Mouse (Mus musculus): ENCODE results near the gene Itih2. TPM values are rescaled to one million over a fixed set of nuclear protein-coding genes. Genes with fewer than 3 reads are reported as not detected.

Gene Itih2
- polyA plus RNA-seq, 1 experiment from 2014 or later, result 0.41 TPM

DNA sequence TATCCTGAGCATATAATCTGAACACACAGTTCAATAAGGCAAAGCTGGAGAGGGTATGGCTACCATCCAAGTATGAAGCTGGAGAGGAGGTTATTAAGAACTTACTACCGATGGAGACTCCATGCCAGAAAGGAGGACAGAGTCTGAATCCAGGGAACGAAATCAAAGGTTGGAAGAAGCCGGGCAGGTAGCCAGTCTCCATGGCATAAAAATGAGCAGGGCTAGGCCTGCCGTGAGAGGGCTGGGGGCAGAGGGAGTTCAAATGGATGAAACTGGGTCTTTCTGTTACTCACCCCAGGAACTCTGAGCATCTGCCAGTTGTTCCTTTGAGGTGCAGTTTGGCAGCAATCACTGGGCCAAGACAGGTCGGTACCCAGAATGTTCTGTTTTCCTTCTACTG, 9.3 kb upstream of the Itih2 start:
- Histone ChIP-seq H3K4me2 (no peak overlapping the region), H3K9ac (no peak overlapping the region), H3K4me1 (no peaks in the 10 kb centered on the region), H3K4me3 (no peak overlapping the region), H3K36me3 (ENCODE audit: poor library complexity, severe bottlenecking) (no peaks in the 10 kb centered on the region), H3K27me3 (peaks cover 5% of the 10 kb centered on the region; the same call in 1 of the 2 replicates), H3K27ac (no peak overlapping the region), H3K9me3 (replicated peaks) (no peaks in the 10 kb centered on the region)
- no peak for ATAC-seq
- WGBS, result 71% methylated on average over 5 of the region's 5 CpGs

DNA sequence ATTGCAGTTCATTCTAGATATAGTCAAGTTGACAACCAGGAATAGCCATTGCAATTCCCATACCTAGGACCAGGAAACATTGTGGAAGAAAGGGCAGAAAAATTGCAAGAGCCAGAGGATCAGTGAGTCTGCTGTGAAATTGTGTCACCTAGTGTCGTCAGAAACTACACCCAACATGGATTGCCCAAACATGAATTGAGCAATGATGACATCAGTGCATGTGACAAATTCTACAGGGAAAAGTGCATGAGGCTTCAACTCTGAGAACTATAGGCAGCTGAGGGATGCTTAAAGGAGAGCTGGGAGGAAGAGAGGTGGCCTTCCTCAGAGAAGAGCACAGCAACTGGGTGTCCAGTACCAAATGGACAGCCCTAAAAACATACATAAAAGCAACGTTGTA, 6.1 kb upstream of the Itih2 start:
- no peak for ATAC-seq
- no peaks in the 10 kb centered on the region for H3K4me1 ChIP-seq
- H3K9ac ChIP-seq, result no peak overlapping the region
- no peaks in the 10 kb centered on the region for H3K36me3 ChIP-seq (ENCODE audit: poor library complexity, severe bottlenecking)
- H3K9me3 ChIP-seq (replicated peaks), result no peaks in the 10 kb centered on the region
- H3K4me2 ChIP-seq, result no peak overlapping the region
- H3K27ac ChIP-seq, result no peak overlapping the region
- WGBS, result 85% methylated on average over 2 of the region's 2 CpGs
- no peak overlapping the region for H3K4me3 ChIP-seq
- peaks cover 5% of the 10 kb centered on the region; the same call in 1 of the 2 replicates for H3K27me3 ChIP-seq

DNA sequence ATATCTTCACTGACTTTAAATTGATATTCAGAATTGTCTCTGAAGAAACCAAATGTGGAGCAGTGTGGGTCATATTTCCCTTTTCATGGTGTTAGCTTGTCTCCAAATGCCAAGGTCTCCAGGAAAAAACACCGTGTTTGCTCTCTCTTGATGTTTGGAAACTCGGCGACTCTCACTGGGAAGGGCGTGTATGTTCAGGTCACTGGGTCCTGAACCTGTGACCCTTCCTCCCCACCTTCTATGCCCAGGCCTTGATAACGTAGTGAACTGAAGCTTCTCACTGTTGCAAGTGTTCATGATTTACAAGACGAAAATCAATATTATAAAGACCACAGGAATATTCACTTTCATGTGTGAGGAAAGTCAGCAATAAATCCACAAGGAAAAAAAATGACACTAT, 2.7 kb upstream of the Itih2 start:
- H3K36me3 ChIP-seq (ENCODE audit: poor library complexity, severe bottlenecking), result no peaks in the 10 kb centered on the region
- no peak overlapping the region for H3K27ac ChIP-seq
- ATAC-seq, result no peak
- H3K4me3 ChIP-seq, result no peak overlapping the region
- peaks cover 4% of the 10 kb centered on the region; the same call in 1 of the 2 replicates for H3K4me1 ChIP-seq
- 88% methylated on average over 6 of the region's 6 CpGs for WGBS
- H3K27me3 ChIP-seq, result no peaks in the 10 kb centered on the region
- no peaks in the 10 kb centered on the region for H3K9me3 ChIP-seq (replicated peaks)
- H3K9ac ChIP-seq, result no peak overlapping the region
- H3K4me2 ChIP-seq, result no peak overlapping the region

DNA sequence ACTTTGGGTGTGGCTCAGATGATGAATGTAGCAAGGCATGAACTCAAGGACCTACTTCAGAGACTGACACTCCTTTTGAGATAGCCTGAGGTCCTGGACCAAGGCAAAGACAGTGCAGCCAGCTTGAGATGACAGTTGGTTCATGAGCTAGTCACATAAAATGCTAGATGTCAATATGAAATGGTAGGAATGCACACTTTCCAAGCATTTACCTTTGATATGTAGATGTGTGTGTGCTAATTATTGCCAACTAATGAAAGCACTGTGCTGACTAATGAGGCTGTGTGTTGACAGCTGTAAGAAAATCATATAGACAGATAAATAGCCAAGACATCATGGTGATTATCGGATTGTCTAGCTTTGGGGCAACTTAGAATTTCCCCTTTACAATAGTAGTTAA, 932 bp upstream of the Itih2 start:
- H3K27ac ChIP-seq, result no peak overlapping the region
- no peak overlapping the region for H3K4me2 ChIP-seq
- H3K27me3 ChIP-seq, result no peaks in the 10 kb centered on the region
- ATAC-seq, result peak; percentile 45; the same call in 1 of the 2 replicates
- H3K4me3 ChIP-seq, result no peak overlapping the region
- no peaks in the 10 kb centered on the region for H3K9me3 ChIP-seq (replicated peaks)
- H3K4me1 ChIP-seq, result peaks cover 4% of the 10 kb centered on the region; the same call in 1 of the 2 replicates
- no peak overlapping the region for H3K9ac ChIP-seq
- no peaks in the 10 kb centered on the region for H3K36me3 ChIP-seq (ENCODE audit: poor library complexity, severe bottlenecking)
- 57% methylated on average over 1 of the region's 1 CpGs for WGBS

DNA sequence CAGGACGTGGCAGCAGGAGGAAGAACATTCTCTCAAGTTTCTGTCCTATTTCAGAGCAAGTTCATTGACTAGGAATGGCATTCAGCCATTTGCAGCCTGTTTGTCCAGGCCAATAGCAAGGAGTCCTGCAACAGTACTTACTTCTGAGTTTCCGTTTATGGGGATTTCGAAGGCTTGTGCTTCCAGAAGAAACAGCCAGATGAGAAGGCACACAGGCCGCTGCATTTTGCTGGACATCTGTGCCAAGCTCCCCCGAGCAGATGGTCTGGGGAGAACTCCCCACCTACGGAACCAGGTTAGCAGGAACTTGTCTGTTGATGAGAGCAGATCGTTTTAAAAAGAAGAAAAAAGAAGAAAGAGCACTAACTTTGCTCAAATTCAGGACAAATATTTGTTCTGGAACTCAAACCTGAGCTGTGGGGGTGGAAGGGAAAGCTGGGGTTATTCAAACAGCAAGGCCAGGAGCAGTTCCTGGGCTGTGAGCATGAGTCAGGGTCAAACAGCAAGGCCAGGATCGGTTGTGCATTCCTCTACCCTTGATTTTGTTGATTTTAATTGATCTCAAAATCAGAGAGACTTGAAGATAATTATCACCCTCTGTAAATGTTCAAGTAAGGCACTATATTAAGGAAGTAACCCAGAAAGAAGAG, 730 bp downstream of the Itih2 start:
- Histone ChIP-seq H3K4me1 (peaks cover 4% of the 10 kb centered on the region; the same call in 1 of the 2 replicates), H3K36me3 (ENCODE audit: poor library complexity, severe bottlenecking) (no peaks in the 10 kb centered on the region), H3K9ac (no peak overlapping the region), H3K9me3 (replicated peaks) (no peaks in the 10 kb centered on the region), H3K27me3 (no peaks in the 10 kb centered on the region), H3K4me3 (no peak overlapping the region), H3K4me2 (no peak overlapping the region), H3K27ac (no peak overlapping the region)
- ATAC-seq, result no peak
- WGBS, result 86% methylated on average over 8 of the region's 8 CpGs

DNA sequence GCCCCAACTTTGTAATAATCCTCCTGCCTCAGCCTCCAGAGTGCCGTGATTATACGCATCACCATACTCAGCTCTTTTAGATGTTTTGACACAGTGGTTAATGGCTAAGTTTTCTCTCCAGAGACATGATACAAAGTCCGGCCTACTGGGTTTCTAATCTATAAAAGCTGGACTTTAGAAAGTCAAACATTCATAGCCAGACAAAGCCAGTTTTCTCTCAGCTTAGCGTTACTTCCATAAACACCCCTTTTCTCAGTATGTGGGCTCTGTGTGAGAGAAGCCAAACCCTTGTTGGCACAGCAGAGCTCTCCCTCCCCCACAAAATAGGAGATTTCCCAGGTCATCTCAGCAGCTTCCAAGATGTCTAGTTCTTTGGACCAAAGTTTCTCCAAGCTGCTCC, 2.6 kb downstream of the Itih2 start:
- H3K4me3 ChIP-seq, result no peak overlapping the region
- no peaks in the 10 kb centered on the region for H3K27me3 ChIP-seq
- no peak overlapping the region for H3K4me2 ChIP-seq
- H3K9ac ChIP-seq, result no peak overlapping the region
- H3K9me3 ChIP-seq (replicated peaks), result no peaks in the 10 kb centered on the region
- WGBS, result 78% methylated on average over 4 of the region's 4 CpGs
- H3K27ac ChIP-seq, result no peak overlapping the region
- no peak for ATAC-seq
- H3K36me3 ChIP-seq (ENCODE audit: poor library complexity, severe bottlenecking), result no peaks in the 10 kb centered on the region
- peaks cover 4% of the 10 kb centered on the region; the same call in 1 of the 2 replicates for H3K4me1 ChIP-seq

DNA sequence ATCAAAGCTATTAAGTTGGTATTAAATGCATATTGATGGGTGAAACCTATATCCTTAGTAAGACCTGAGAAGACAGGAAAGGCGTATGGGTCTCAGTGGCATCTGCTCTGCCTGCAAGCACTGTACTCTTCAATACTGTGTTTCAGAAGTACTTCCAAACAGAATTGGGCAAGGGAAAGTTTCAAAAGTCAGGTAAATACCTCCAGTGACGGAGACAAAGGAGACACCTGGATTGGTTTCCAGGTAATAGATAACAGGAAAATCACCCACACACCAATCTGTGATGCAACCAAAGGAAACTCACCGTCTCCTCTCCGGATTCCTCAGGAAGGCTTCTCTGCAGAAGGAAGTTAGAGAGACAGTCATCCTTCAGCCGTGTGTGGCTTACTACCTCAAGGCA, 3.7 kb downstream of the Itih2 start:
- peaks cover 4% of the 10 kb centered on the region; the same call in 1 of the 2 replicates for H3K4me1 ChIP-seq
- H3K36me3 ChIP-seq (ENCODE audit: poor library complexity, severe bottlenecking), result no peaks in the 10 kb centered on the region
- no peak for ATAC-seq
- H3K4me2 ChIP-seq, result no peak overlapping the region
- H3K4me3 ChIP-seq, result no peak overlapping the region
- no peak overlapping the region for H3K9ac ChIP-seq
- no peak overlapping the region for H3K27ac ChIP-seq
- H3K9me3 ChIP-seq (replicated peaks), result no peaks in the 10 kb centered on the region
- WGBS, result 88% methylated on average over 5 of the region's 5 CpGs
- no peaks in the 10 kb centered on the region for H3K27me3 ChIP-seq

DNA sequence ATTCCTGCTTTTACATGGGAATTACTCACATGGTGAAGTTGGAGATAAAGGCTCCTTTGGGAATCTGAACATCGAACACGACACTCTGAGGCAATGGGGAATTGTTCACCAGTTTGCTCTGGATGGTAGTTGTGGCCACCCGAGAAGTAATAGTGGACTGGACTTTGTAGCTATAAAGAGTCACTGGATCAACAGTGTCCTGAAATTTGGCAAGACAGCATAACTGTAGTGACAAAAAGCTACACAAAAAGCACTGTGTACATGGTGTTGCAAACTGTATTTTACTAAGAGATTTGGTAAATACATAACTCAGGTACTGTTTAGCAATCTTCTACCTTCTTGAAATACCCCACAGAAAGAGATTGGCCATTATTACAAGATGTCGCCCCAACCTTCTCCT, 5.1 kb downstream of the Itih2 start:
- H3K27me3 ChIP-seq, result no peaks in the 10 kb centered on the region
- H3K4me3 ChIP-seq, result no peak overlapping the region
- no peaks in the 10 kb centered on the region for H3K9me3 ChIP-seq (replicated peaks)
- 92% methylated on average over 4 of the region's 4 CpGs for WGBS
- no peaks in the 10 kb centered on the region for H3K4me1 ChIP-seq
- no peak for ATAC-seq
- H3K4me2 ChIP-seq, result no peak overlapping the region
- no peak overlapping the region for H3K27ac ChIP-seq
- no peak overlapping the region for H3K9ac ChIP-seq
- H3K36me3 ChIP-seq (ENCODE audit: poor library complexity, severe bottlenecking), result no peaks in the 10 kb centered on the region

DNA sequence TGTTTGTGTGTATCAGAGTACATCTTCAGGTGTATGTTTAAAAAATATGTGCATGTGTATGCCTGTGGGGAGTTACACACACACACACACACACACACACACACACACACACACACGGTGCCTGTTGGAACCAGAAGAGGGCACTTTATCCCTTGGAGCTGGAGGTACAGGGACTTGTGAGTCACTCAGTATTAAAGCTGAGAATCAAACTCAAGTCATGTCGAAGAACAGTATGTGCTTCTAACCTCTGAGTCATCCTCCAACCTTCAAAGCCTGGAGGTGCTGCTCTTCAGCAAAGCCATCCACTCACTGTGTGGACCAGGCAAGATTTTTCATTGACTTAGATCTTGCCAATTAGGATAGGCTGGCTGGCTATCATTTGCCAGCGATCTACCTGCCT, 9.4 kb downstream of the Itih2 start:
- H3K27me3 ChIP-seq, result no peaks in the 10 kb centered on the region
- no peaks in the 10 kb centered on the region for H3K9me3 ChIP-seq (replicated peaks)
- no peaks in the 10 kb centered on the region for H3K36me3 ChIP-seq (ENCODE audit: poor library complexity, severe bottlenecking)
- H3K4me1 ChIP-seq, result no peaks in the 10 kb centered on the region
- WGBS, result 65% methylated on average over 3 of the region's 3 CpGs
- no peak overlapping the region for H3K9ac ChIP-seq
- no peak overlapping the region for H3K27ac ChIP-seq
- H3K4me3 ChIP-seq, result no peak overlapping the region
- no peak for ATAC-seq
- H3K4me2 ChIP-seq, result no peak overlapping the region

DNA sequence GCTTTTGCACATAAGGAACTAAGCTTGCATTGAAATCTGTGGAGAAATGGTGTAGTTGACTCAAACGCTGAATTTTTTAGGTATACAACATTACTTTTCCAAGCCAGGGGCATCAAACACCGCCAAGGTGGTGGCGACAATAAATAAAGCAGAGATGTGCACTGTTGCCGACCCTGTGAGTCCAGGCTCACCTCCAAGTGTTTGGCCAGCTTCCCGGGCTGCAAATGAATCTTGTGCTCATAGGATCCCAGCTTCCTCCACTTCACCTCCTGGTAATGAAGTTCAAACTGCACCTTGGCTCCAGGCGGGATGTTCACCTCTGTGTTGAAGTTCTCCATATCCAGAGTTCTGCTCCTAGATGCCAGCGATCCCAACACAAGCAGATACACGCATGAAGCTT, 11.9 kb downstream of the Itih2 start:
- Histone ChIP-seq H3K9ac (no peak overlapping the region), H3K27me3 (no peaks in the 10 kb centered on the region), H3K4me1 (no peaks in the 10 kb centered on the region), H3K9me3 (replicated peaks) (no peaks in the 10 kb centered on the region), H3K36me3 (ENCODE audit: poor library complexity, severe bottlenecking) (no peaks in the 10 kb centered on the region), H3K4me2 (no peak overlapping the region), H3K4me3 (no peak overlapping the region), H3K27ac (no peak overlapping the region)
- WGBS, result 87% methylated on average over 8 of the region's 8 CpGs
- ATAC-seq, result no peak

DNA sequence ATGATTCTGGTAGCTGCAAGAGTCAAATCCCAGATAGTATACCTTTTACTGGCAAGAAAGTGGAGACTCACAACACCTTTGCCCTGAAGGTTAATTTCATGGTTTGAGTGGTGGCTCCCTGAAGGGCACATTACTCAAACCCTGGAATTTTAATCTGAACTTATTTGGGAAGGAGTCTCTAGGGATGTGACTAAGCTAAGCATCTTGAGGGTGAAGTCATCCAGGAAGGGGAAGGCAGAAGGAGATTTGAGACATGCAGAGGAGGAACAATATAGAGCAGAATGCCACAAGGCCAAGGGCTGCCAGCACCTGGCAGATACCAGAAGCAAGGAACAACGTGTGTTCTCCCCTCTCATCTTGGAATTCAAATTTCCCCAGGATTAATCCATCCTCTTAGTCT, 12.4 kb downstream of the Itih2 start:
- H3K27me3 ChIP-seq, result no peaks in the 10 kb centered on the region
- no peak for ATAC-seq
- 91% methylated on average over 1 of the region's 1 CpGs for WGBS
- H3K36me3 ChIP-seq (ENCODE audit: poor library complexity, severe bottlenecking), result no peaks in the 10 kb centered on the region
- H3K4me2 ChIP-seq, result no peak overlapping the region
- no peak overlapping the region for H3K9ac ChIP-seq
- no peak overlapping the region for H3K4me3 ChIP-seq
- H3K4me1 ChIP-seq, result no peaks in the 10 kb centered on the region
- no peaks in the 10 kb centered on the region for H3K9me3 ChIP-seq (replicated peaks)
- no peak overlapping the region for H3K27ac ChIP-seq

DNA sequence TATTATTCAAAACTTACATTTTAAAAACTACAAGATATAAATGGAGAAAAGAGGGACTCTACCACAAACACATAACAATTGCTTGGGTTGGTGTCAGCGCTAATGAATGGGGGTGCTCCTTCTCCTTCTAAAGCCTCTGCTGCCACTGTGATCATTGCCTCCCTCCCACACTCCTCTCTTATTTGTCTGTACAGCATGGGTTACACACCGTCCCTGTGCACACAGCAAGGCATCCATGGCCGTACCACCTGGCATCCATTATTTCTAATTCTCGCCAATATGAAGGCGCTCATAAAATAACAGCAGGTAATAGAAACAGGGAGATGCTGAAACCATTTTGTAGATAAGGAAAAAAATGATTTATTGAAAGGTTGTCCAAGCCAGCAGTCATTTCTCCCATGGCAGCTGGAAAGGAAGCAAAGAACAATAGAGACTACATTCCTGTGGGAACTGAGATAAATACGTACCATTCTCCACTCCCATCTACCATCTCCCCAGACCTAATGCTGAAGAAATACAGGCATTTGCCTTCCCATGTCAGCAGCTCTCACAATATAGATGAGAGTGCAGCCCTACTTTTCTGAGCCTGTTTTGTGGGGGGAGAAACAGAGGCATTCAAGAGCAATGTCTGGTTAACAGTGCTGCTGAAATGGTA, 22.5 kb downstream of the Itih2 start:
- no peak overlapping the region for H3K27ac ChIP-seq
- H3K4me1 ChIP-seq, result no peaks in the 10 kb centered on the region
- ATAC-seq, result no peak
- H3K27me3 ChIP-seq, result no peaks in the 10 kb centered on the region
- no peak overlapping the region for H3K4me2 ChIP-seq
- no peak overlapping the region for H3K9ac ChIP-seq
- WGBS, result 82% methylated on average over 6 of the region's 6 CpGs
- H3K36me3 ChIP-seq (ENCODE audit: poor library complexity, severe bottlenecking), result no peaks in the 10 kb centered on the region
- H3K9me3 ChIP-seq (replicated peaks), result no peaks in the 10 kb centered on the region
- no peak overlapping the region for H3K4me3 ChIP-seq

DNA sequence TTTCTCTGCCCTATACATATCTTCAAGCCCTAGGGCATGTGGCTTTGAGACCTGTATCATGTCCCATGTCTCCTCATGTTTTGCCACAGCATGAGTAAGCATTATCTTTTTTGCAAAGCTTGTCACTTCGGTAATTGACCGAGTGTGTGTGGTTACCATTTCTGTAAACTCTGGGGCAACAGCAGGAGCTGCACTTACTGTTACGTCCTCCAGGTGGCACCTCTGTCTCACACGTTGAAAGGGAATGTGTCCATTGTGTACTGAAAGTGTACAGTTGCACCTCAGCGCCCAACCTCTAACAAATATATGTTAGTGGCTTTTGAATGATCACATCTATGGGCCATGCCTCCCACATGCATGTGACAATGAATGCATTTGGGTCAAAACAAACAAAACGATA, 30.0 kb downstream of the Itih2 start:
- no peaks in the 10 kb centered on the region for H3K36me3 ChIP-seq (ENCODE audit: poor library complexity, severe bottlenecking)
- H3K9ac ChIP-seq, result no peak overlapping the region
- ATAC-seq, result peak; percentile 28; the same call in 1 of the 2 replicates
- no peak overlapping the region for H3K4me3 ChIP-seq
- no peak overlapping the region for H3K27ac ChIP-seq
- WGBS, result 41% methylated on average over 6 of the region's 6 CpGs
- no peak overlapping the region for H3K4me2 ChIP-seq
- no peaks in the 10 kb centered on the region for H3K27me3 ChIP-seq
- H3K4me1 ChIP-seq, result no peaks in the 10 kb centered on the region
- no peaks in the 10 kb centered on the region for H3K9me3 ChIP-seq (replicated peaks)
